Mouse (Mus musculus): ENCODE data around the gene Qsox2. TPM values are rescaled to one million over a fixed set of nuclear protein-coding genes. Genes with fewer than 3 reads are reported as not detected.
A peak's percentile ranks its signal among the peaks of the same experiment; 100 is the strongest.

Qsox2 gene
- total RNA-seq, 2 experiments from 2014 or later: 20.5 to 23.1 TPM

- DNase-seq (ENCODE audit: low spot score in 2 of 2): peak; percentile 36 to 37
These were observed 9.5 kb downstream of the Qsox2 start for GRCm38 (mm10) chr2:26227788-26228187.

- no peak for DNase-seq (ENCODE audit: low spot score in 2 of 2)
These were observed 12.1 kb downstream of the Qsox2 start for GRCm38 (mm10) chr2:26225242-26225641.

GRCm38 (mm10) chr2:26223961-26224360 is 13.4 kb downstream of the Qsox2 start:
- no peak for DNase-seq (ENCODE audit: low spot score in 2 of 2)

DNA sequence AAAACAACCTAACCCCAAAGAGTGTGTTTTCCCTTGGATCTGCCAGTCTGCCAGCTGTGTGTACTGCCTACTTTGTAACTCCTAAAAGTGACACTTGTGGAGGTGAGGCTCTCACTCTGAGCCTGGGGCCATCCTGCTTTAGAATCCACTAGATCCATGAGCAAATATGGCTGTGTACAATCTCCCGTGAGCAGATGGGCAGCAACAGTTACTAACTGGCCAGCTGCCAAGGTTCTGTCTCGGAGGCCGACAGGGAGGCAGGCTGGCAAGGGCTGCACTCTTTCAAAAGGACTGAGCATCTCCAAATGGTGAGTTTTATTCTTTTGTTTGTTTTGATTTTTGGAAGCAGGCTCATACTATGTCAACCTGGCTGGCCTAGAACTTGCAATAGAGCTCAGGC is 22.8 kb downstream of the Qsox2 start:
- DNase-seq (ENCODE audit: low spot score in 2 of 2): no peak

DNA sequence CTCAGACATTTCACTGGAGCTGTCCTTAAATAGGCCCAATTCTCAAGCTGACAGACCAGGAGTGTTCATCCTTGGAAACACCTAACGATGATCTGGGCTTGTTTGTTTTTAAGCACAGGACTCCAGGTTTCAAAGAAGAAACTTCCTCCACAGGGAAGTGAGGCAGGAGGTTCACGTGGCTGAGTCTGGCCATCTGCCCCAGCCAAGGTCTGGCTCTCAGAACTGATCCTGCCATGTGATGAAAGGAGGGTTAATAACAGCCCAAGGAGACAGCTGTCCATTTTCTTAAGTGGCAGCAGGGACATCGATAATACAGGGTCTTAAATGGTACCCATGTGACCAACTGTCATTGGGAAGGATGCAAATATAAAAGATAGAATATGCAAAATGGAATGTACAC is 27.8 kb downstream of the Qsox2 start:
- DNase-seq (ENCODE audit: low spot score in 2 of 2): no peak

- DNase-seq (ENCODE audit: low spot score in 2 of 2): peak; percentile 30 to 42
These were observed 29.1 kb downstream of the Qsox2 start, which contains the start of gene Lhx3 for GRCm38 (mm10) chr2:26208126-26208789. Gene Lhx3, minus strand, starts transcription at chr2:26208289.

- DNase-seq (ENCODE audit: low spot score in 2 of 2): no peak
These were observed 29.8 kb downstream of the Qsox2 start for GRCm38 (mm10) chr2:26207559-26207958.

DNA sequence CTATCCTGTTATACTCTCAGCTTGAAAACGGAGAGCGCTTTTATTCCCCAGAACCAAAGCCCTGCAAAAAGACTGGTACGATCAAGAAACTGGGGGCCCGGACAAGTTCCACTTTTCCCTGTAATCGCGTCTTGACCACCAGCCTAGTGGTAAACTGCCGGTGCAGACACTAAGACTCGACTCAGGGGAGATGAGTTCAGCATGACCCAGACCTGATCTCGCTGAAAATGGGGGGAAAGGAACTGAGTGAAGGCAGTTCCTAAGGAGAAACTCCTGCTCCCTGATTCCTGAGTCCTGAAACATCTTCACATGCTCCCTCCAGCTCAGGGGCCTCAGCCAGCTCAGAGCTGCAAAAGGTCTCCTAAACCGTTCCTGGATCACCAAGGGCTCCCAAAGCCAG is 31.6 kb downstream of the Qsox2 start:
- no peak for DNase-seq (ENCODE audit: low spot score in 2 of 2)

DNA sequence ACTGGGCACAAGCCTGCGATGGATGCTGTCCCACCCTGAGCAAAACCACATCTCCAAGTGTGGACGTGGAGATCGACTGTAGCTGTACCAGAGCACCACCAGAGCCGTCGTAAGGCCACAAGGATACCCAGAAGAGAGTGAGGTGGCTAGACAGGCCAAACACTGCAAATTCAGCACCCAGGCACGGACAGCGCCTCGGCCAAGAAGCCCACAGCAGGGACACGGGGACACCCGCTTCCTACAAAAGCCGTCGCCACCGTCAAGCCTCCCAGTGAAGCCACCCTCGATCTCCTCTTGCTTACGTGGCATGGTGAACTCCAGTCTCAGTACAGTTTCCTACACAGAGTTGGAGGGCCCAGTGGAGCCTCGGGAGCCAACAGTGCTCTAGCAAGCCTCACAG is 32.2 kb downstream of the Qsox2 start:
- no peak for DNase-seq (ENCODE audit: low spot score in 2 of 2)

- peak; percentile 22 to 42 for DNase-seq (ENCODE audit: low spot score in 2 of 2)
These were observed 34.4 kb downstream of the Qsox2 start for GRCm38 (mm10) chr2:26202849-26203475.

DNA sequence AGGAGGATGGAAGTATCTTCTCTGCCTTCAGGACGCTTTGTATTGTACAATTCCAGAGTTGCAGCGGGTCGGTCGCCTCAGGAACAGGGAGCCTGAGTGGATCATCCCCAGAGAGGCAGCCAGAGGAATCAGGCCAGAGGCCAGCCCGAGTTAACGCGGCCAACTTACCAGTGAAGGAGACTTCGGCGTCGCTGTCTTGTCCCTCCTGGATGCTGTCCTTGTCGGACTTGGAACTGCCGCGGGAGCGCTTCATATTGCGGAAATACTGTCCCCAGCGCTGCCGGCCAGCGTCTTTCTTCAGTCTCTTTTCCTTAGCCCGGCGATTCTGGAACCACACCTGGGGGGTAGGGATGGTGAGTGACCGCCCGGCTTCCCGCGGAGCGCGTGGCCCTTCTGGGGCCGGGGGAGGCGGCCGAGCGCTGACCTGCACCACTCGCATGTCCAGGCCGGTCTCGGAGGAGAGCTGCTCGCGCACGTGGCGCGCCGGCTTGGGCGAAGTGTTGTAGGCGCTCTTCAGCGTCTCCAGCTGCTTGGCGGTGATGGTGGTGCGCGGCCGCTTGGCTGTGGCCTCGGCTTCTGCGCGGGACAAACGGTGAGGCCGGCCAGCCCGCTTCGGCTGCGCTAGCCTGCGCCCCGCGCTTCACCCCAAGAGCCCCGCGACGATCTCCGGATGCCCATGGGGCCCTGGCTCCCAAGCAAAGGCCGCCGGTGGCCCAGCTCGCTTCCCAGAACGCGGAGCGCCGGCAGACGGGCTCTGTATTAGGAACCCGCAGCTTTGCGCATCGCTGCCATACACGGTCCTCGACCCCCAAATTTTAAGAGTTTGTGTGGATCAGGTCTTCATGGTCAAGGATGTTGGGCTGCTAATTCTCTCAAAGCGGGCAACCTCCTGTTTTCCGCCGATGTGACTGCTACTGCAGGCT is 35.1 kb downstream of the Qsox2 start:
- no peak for DNase-seq (ENCODE audit: low spot score in 2 of 2)

- no peak for DNase-seq (ENCODE audit: low spot score in 2 of 2)
These were observed 38.8 kb downstream of the Qsox2 start for GRCm38 (mm10) chr2:26198488-26198887.

DNA sequence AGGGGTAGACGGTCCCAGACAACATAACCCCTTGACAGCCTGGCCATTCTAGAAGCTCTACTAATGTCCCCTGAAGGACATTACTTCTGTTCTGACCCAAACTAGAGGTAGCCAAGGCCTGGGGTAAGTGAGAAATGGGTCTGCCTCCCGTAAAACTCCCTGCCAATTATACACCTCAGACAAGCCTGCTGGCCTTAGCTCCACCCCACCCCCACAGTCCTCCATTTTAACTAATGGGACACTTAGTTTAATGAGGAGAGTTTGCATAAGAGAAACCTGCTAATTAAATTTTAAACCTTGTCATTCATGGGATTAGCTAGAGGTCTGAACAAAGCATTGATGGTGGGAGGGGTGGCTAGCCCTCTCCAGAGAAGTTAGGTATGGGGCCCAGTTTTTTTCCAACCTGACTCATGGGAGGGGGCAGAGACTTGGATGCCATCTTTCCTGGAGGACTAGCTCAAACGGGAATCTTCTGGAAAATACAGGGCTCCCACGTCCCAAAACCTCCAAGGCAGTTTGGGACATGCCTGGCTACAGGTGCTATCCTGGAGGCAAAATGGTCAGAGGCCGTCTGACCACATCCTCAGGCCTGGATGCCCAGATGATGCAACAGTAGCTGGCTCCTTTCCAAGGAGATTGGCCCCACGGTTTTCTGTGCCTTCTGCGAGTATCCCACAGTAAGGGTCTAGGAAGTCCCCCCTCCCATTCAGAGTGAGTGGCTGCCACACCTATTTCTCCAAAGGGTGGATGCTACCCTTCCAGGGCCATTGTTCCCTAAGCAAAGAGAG is 42.6 kb downstream of the Qsox2 start:
- no peak for DNase-seq (ENCODE audit: low spot score in 2 of 2)

GRCm38 (mm10) chr2:26188517-26188916 is 48.8 kb downstream of the Qsox2 start:
- no peak for DNase-seq (ENCODE audit: low spot score in 2 of 2)

GRCm38 (mm10) chr2:26184352-26184751 is 53.0 kb downstream of the Qsox2 start:
- no peak for DNase-seq (ENCODE audit: low spot score in 2 of 2)

DNA sequence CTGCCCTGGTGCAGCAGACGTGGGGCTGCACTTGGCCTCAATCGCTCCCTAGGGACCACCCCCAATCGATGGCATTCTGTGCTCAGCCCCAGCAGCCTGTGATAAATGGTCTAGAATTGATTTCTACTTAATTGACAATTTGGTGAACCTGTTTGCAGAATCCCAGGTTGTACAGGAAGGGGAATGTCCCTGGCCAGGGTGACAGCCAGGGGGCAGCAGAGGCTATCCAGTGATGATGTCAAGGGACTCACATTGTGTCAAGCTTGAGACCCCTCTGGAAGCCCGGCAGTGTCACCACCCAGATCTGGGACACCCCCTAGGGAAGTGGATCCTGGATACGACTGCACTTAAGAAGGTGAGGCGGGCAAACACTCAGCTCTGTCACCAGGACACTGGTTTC is 54.7 kb downstream of the Qsox2 start:
- DNase-seq (ENCODE audit: low spot score in 2 of 2): peak in 1 of 2 experiments; percentile 24

- DNase-seq (ENCODE audit: low spot score in 2 of 2): no peak
These were observed 60.1 kb downstream of the Qsox2 start for GRCm38 (mm10) chr2:26177189-26177588.

DNA sequence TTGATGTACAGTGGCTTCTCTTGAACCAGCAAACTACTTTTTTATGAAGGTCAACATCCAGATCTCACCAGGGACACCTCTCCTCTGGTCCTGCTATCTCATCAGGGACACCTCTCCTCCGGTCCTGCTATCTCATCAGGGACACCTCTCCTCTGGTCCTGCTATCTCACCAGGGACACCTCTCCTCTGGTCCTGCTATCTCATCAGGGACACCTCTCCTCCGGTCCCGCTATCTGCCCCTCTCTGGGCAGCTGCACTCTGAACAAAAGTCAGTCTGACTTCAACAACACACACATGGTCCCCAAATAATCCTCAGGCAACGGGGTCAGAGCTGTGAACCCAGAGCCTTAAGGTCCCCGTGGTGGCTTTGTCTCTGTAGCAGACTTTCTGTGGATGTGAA is 60.6 kb downstream of the Qsox2 start:
- no peak for DNase-seq (ENCODE audit: low spot score in 2 of 2)

- no peak for DNase-seq (ENCODE audit: low spot score in 2 of 2)
These were observed 62.1 kb downstream of the Qsox2 start for GRCm38 (mm10) chr2:26175191-26175590.

DNA sequence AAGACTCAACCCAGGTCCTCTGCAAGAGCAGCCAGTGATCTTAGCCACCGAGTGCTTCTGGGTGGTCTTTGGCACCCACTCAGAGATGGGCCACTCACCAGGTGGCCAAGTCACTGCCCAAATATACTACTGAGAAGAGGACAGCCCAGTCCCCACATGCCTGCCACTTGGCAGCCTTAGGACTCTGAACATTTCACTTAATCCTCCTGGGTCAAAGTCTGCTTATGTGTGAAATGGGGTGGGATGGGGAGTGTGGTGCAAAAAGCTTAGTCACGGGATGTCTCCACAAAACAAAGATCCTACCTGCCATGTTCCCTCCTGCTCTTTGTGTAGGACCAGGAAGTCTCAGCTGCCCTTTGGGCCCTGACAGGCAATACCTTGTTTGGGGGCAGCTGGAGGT is 65.2 kb downstream of the Qsox2 start:
- DNase-seq (ENCODE audit: low spot score in 2 of 2): no peak

GRCm38 (mm10) chr2:26170376-26170775 is 66.9 kb downstream of the Qsox2 start:
- no peak for DNase-seq (ENCODE audit: low spot score in 2 of 2)

Measured in left cerebral cortex, adult 18-20 months (tissue).